Mouse (Mus musculus) spleen, adult 18-20 months (tissue): Measurements from ENCODE around the gene Abcb4.
"Not testable (repeated sequence)": the region's sequence is repeated elsewhere in the genome, so short reads cannot be mapped to it uniquely, and the experiment has no call there.

ENCODE experiments used
- DNase-seq, 2 experiments: peaks; one replicate each; pipeline ENCODE4 v3.0.0; 2022; ENCODE audit warnings: mixed read lengths in 2 of 2

The Abcb4 gene

DNA sequence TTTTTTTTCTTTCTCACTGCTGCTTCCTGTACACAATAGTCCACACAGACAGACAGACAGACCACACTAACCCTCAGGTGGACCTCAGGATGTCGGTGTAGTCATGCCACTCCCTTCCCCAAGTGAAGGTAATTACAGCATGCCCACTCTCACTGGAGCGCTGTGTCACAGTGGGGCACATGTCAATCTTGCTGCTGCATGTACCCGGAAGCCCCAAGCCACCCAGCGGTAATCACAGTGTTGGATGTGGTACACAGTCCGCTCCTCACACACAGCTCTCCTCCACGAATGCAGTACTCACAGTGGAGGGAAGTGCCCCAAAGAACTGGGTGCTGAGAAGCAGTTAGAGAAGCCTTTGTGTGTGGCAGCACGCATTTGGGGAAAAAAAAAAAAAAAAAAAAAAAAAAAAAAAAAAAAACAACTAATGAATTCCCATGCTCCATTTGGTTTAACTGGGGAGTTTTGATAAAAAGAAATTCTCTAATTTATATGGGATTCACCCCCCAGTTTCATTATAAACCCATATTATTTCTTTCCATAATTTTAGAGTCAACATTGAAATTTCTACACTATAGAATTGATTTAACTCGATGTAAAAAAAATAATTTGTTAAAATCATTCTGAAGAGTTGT is 18.2 kb downstream of the Abcb4 start:
- peak in 1 of 2 experiments; percentile 21 for DNase-seq

GRCm38 (mm10) chr5:8916400-8916799 is 22.9 kb downstream of the Abcb4 start:
- no peak for DNase-seq

GRCm38 (mm10) chr5:8917069-8917468 is 23.6 kb downstream of the Abcb4 start:
- DNase-seq: peak in 1 of 2 experiments; percentile 12

GRCm38 (mm10) chr5:8928440-8928839 is 34.9 kb downstream of the Abcb4 start:
- no peak for DNase-seq

GRCm38 (mm10) chr5:8937965-8938364 is 44.4 kb downstream of the Abcb4 start:
- DNase-seq: no peak

GRCm38 (mm10) chr5:8941266-8941665 is 47.7 kb downstream of the Abcb4 start:
- not testable (repeated sequence) for DNase-seq

- peak in 1 of 2 experiments; percentile 31 for DNase-seq
Observed at GRCm38 (mm10) chr5:8943836-8944235, 50.3 kb downstream of the Abcb4 start.

DNA sequence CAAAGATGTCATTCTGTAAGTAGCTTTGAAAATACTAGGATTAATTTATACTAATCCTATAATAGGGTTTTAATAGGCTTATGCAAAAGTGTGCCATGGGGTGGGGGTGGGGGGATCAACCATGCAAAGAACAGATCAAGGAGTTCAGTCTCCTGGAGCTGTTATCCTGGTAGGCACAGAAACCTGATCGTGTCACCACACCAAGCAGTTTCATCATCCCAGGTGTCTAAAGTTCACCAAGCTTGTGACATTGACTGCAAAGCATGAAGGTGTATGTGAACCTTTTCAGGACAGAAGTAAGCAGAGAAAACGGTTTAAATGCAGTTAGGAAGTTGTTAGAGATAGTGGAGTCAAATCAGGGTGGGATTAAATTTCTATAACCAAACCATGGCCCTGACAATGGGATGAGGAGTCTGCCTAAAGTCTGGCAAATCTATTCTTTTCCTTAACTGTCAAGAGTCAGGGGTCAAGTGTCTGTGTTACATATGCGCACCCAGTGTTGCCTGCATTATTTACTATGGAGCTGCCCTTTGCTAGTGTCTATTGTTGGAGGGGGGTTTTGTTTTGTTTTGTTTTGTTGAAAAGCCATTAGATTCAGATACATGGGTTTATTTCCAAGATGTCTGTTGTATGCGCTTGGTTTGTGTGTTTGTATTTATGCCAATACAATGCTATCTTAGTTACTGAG is 54.0 kb downstream of the Abcb4 start:
- no peak for DNase-seq

DNA sequence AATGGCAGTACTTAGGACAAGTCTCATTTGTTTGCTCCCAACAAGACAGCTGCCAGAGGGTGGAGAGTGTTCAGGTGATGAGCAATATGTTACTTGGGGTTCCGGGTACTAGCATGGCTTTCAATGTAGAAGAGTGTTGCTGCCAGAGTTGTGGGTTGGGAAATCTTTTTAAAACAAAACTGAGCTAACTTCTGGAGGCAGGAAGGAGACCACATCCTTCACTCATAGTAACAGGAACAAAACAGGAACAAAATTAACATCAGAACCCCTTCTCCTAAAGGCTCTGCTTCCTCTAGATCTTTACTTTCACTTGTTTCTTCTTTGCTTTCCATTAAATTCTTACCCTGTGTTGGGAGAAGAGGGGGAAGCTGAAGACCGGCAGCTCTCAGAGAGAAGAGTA is 60.1 kb downstream of the Abcb4 start:
- DNase-seq: no peak

GRCm38 (mm10) chr5:8955544-8955943 is 62.0 kb downstream of the Abcb4 start:
- DNase-seq: no peak

- DNase-seq: no peak
Observed at GRCm38 (mm10) chr5:8960534-8960933, 67.0 kb downstream of the Abcb4 start.

GRCm38 (mm10) chr5:8964487-8964886 is 71.0 kb downstream of the Abcb4 start:
- peak in 1 of 2 experiments; percentile 16 for DNase-seq

DNA sequence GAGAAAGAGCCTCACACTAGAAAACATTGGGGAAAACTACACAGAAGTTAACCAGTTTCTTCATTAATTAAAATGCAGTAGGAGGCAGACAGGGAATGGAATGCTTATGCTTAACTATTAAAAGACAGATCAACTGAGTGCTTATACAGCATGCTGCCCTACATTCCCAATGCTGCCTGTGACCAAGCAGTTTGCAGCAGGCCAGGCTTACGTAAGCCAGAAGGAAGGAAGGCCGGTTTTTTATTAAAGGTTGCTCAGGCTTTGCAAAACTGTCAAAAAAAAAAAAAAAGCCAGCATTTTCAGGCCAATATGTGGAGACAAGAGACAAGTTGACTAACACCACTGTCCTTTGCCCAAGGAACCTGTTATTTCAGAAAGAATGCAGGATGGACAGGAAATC is 77.2 kb downstream of the Abcb4 start:
- DNase-seq: no peak

DNA sequence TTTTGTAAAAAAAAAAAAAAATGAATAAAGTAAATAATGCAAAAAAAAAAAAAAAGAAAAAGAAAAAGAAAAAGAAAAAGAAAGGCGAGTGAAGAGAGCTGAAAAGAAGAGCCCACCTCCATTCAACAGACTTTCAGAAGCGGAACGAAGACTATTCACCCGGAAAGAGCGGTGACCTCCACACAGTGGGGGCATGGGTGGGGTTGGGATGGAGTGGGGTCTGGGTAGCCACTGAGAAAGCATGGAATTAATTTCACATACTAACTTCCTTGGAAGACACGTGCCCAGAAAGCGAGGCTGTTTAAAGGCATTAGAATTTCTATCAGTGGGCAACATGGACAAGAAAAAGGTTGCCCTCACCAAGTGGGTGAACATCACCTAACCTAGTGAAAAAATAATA is 78.8 kb downstream of the Abcb4 start:
- no peak for DNase-seq

- no peak for DNase-seq
Observed at GRCm38 (mm10) chr5:8974721-8975120, 81.2 kb downstream of the Abcb4 start.

DNA sequence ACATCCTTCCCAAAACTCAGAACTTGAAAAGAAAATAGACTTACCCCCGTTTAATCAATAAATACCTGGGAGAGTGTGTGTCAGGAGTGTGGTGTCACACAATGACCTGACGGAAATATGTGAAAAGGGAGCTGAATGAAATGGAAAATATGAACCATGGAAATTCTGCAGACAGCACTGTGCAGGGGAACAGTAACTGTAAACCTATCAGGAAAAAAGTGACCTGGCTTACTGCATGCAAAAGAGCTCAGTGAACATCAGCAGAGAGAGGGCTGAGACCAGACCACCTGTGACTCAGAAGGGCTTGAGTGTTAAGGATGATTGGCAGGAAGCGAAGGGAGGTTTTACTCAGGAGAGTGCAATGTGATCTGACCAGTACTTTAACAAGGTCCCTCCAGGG is 92.0 kb downstream of the Abcb4 start:
- DNase-seq: no peak

- no peak for DNase-seq
Observed at GRCm38 (mm10) chr5:8987925-8988324, 94.4 kb downstream of the Abcb4 start.

DNA sequence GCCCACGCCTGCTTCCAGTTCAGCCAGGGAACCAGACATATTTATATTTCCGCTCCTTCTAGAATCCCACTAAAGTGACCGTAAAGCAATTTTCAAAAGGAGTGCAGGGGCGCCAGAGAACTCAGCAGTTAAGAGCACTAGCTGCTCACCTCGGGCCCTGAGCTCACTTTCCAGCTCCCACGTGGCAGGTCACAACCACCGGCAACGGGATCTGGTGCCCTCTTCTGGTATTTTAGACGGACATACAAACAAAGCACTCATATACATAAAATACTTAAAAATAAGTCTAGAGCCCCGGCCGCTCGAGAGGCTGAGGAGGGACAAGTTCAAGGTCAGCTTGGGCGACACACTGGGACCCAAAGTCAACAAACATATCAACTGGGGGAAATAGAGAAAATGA is 97.0 kb downstream of the Abcb4 start:
- no peak for DNase-seq

- no peak for DNase-seq
Observed at GRCm38 (mm10) chr5:8991626-8992025, 98.1 kb downstream of the Abcb4 start.

GRCm38 (mm10) chr5:8995966-8996685 is 102.6 kb downstream of the Abcb4 start:
- DNase-seq: peak in 1 of 2 experiments; percentile 11

GRCm38 (mm10) chr5:8996686-8997512 is 103.4 kb downstream of the Abcb4 start, which contains the start of gene Crot:
Gene Crot, minus strand, starts transcription at chr5:8997324.
- peak; percentile 87 to 93 for DNase-seq

- no peak for DNase-seq
Observed at GRCm38 (mm10) chr5:8997513-8997895, 104.0 kb downstream of the Abcb4 start.

DNA sequence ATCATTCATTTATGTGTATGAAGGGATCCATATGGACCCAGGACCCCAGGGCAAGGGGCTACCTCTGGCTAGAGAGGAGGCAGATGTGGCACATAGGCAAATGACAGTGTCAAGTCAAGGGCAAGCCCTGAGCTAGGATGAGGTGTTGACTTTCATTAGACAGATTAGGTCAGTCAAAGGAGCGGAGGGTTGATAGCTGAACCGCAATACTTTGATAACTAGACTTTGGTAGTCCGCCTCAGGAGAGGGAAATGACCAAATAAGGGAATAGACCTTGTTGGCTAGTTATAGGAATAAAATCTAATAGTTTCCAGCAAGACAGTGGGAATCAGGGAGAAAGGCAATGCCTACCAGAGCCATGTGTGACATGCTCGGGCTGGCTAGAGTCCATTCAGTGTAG is 105.6 kb downstream of the Abcb4 start:
- DNase-seq: no peak
